Mouse (Mus musculus): ENCODE data around the gene 4930523C07Rik.

DNA sequence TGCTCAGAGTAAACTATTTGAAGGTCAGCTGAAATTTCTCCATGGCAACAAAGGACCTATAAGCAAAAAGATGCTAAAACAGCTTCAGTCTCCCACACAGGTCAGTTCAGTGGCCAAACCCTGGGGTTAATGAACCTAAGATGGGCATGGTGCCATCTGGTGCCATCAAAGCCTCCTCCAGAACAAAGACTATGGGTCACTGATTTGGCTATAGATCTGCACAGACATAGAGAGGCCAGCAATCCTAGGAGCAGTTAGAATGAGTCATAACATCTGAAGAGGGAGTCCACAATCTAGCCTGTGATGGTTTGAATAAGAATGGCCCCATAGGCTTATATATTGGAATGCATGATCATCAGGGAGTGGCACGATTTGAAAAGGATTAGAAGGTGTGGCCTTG is 40.1 kb downstream of the 4930523C07Rik start:
- TF ChIP-seq CTCF (conservative IDR thresholded peaks at IDR 0.05; ENCODE audit: low read length) (no peak), POU5F1 (IDR thresholded peaks at IDR 0.05; ENCODE audit: borderline replicate concordance, low read length) (no peak), NANOG (IDR thresholded peaks at IDR 0.05; ENCODE audit: borderline replicate concordance, low read length) (no peak)
